Mouse (Mus musculus) forebrain, embryonic 11.5 days (tissue): ENCODE measurements around the gene Diablo. TPM values are rescaled to one million over a fixed set of nuclear protein-coding genes. Genes with fewer than 3 reads are reported as not detected.
"Not testable (repeated sequence)": the region's sequence is repeated elsewhere in the genome, so short reads cannot be mapped to it uniquely, and the experiment has no call there.

Experiments used
- ATAC-seq: fragments of 200-750 bp; cut with Nextera tagmentation; replicated peaks from 2 replicates; pipeline ENCODE4 v1.8.0; 2017; ENCODE audit warnings: moderate TSS enrichment; ENCODE audit not compliant: low FRiP score
- DNase-seq: peaks from one replicate; pipeline ENCODE4 v3.0.0-alpha.2; 2017; ENCODE audit warnings: low spot score
- H3K27ac ChIP-seq: fragments of 300-500 bp; sonication (generic); 2 replicates; pipeline ENCODE4 v1.5.1; 2014; ENCODE audit warnings: low read depth, low read length
- H3K27me3 ChIP-seq: fragments of 300-500 bp; sonication (generic); 2 replicates; pipeline ENCODE4 v1.6.1; 2014; ENCODE audit warnings: mild to moderate bottlenecking, low read length, mixed read lengths; ENCODE audit not compliant: control insufficient read depth, insufficient read depth
- H3K36me3 ChIP-seq: fragments of 300-500 bp; sonication (generic); 2 replicates; pipeline ENCODE4 v1.6.1; 2014; ENCODE audit warnings: mild to moderate bottlenecking, low read length, moderate library complexity, mixed read lengths; ENCODE audit not compliant: control insufficient read depth, insufficient read depth
- H3K4me1 ChIP-seq: fragments of 300-500 bp; sonication (generic); replicated peaks from 2 replicates; pipeline ENCODE4 v1.6.1; 2014; ENCODE audit warnings: low read length, mixed read lengths; ENCODE audit not compliant: control insufficient read depth, insufficient read depth
- H3K4me2 ChIP-seq: fragments of 300-500 bp; sonication (generic); 2 replicates; pipeline ENCODE4 v1.6.1; 2014; ENCODE audit warnings: low read depth, mild to moderate bottlenecking, low read length, moderate library complexity, mixed read lengths; ENCODE audit not compliant: severe bottlenecking
- H3K4me3 ChIP-seq: fragments of 300-500 bp; sonication (generic); 2 replicates; pipeline ENCODE4 v1.5.1; 2014; ENCODE audit warnings: low read depth, low read length
- H3K9ac ChIP-seq: fragments of 300-500 bp; sonication (generic); 2 replicates; pipeline ENCODE4 v1.6.1; 2014; ENCODE audit warnings: low read length
- H3K9me3 ChIP-seq: fragments of 300-500 bp; sonication (generic); 2 replicates; pipeline ENCODE4 v1.6.1; 2016; ENCODE audit warnings: low read length, mixed read lengths; ENCODE audit not compliant: control insufficient read depth
- WGBS: fragments of 180-500 bp; shearing (Covaris S2); extraction: QIAGEN DNeasy Blood & Tissue Kit; methylation state at CpG from one replicate; pipeline ENCODE4 v1.1.7; 2014; 5-methylcytosine and 5-hydroxymethylcytosine counted together
- polyA plus RNA-seq: library from polyadenylated mRNA; unstranded; fragments of >200 nt; fragmentation: Nextera tagmentation; extraction: Ambion mirVana; gene quantifications from 2 replicates; pipeline ENCODE4 v1.2.1, GENCODE M21; 2014

Gene Diablo
- polyA plus RNA-seq, 1 experiment from 2014 or later = 140 TPM

GRCm38 (mm10) chr5:123512102-123512501 is 11.9 kb downstream of the Diablo start:
- no peak overlapping the region for H3K9ac ChIP-seq
- H3K9me3 ChIP-seq = no peaks in the 10 kb centered on the region
- no peaks in the 10 kb centered on the region for H3K27me3 ChIP-seq
- no peak overlapping the region for H3K4me3 ChIP-seq
- peaks cover 2% of the 10 kb centered on the region; the same call in 1 of the 2 replicates for H3K4me1 ChIP-seq
- H3K4me2 ChIP-seq = no peak overlapping the region
- H3K36me3 ChIP-seq = no peaks in the 10 kb centered on the region
- no peak overlapping the region for H3K27ac ChIP-seq
- 79% methylated on average over 3 of the region's 3 CpGs for WGBS
- DNase-seq (no peak), ATAC-seq (no peak)

- not testable (repeated sequence) for H3K9me3 ChIP-seq, H3K4me1 ChIP-seq, H3K4me3 ChIP-seq, ATAC-seq, H3K4me2 ChIP-seq, H3K9ac ChIP-seq, DNase-seq, H3K36me3 ChIP-seq, H3K27ac ChIP-seq, H3K27me3 ChIP-seq
- 76% methylated on average over 3 of the region's 3 CpGs for WGBS
Measured at GRCm38 (mm10) chr5:123511426-123511825, 12.6 kb downstream of the Diablo start.

- peaks cover 2% of the 10 kb centered on the region; the same call in 1 of the 2 replicates for H3K4me1 ChIP-seq
- 90% methylated on average over 5 of the region's 5 CpGs for WGBS
- H3K4me2 ChIP-seq = peak within 1 kb of the TSS; percentile 71; the same call in 1 of the 2 replicates
- no peak for DNase-seq
- H3K36me3 ChIP-seq = no peaks in the 10 kb centered on the region
- H3K4me3 ChIP-seq = no peak within 1 kb of the TSS
- no peaks in the 10 kb centered on the region for H3K9me3 ChIP-seq
- no peaks in the 10 kb centered on the region for H3K27me3 ChIP-seq
- no peak within 1 kb of the TSS for H3K27ac ChIP-seq
- H3K9ac ChIP-seq = no peak within 1 kb of the TSS
- no peak for ATAC-seq
Measured at GRCm38 (mm10) chr5:123510160-123510559, 13.8 kb downstream of the Diablo start, which contains the start of gene B3gnt4. TSS of gene B3gnt4 (plus strand) at chr5:123510460.

GRCm38 (mm10) chr5:123508921-123509320 is 15.1 kb downstream of the Diablo start:
- DNase-seq (no peak), ATAC-seq (no peak)
- Histone ChIP-seq H3K27ac (no peak overlapping the region), H3K4me1 (peaks cover 2% of the 10 kb centered on the region; the same call in 1 of the 2 replicates), H3K4me2 (peak overlapping the region; percentile 71), H3K27me3 (no peaks in the 10 kb centered on the region), H3K4me3 (peak overlapping the region; percentile 48), H3K9ac (peak overlapping the region; percentile 68), H3K36me3 (no peaks in the 10 kb centered on the region), H3K9me3 (no peaks in the 10 kb centered on the region)
- 8% methylated on average over 12 of the region's 12 CpGs for WGBS

GRCm38 (mm10) chr5:123507936-123508723 is 15.8 kb downstream of the Diablo start:
- peak; percentile 92 for ATAC-seq

GRCm38 (mm10) chr5:123501973-123502372 is 22.0 kb downstream of the Diablo start:
- 86% methylated on average over 4 of the region's 4 CpGs for WGBS
- Histone ChIP-seq H3K27ac (no peak overlapping the region), H3K4me2 (no peak overlapping the region), H3K4me1 (no peaks in the 10 kb centered on the region), H3K9me3 (no peaks in the 10 kb centered on the region), H3K9ac (no peak overlapping the region), H3K4me3 (no peak overlapping the region), H3K27me3 (no peaks in the 10 kb centered on the region), H3K36me3 (no peaks in the 10 kb centered on the region)
- ATAC-seq (no peak), DNase-seq (no peak)

More at GRCm38 (mm10) chr5:123507936-123508723, 15.8 kb downstream of the Diablo start:
- Histone ChIP-seq H3K4me3 (peak overlapping the region; percentile 48), H3K4me1 (peaks cover 2% of the 10 kb centered on the region; the same call in 1 of the 2 replicates), H3K4me2 (peak overlapping the region; percentile 71), H3K36me3 (no peaks in the 10 kb centered on the region), H3K27ac (no peak overlapping the region), H3K9ac (peak overlapping the region; percentile 68), H3K27me3 (no peaks in the 10 kb centered on the region), H3K9me3 (no peaks in the 10 kb centered on the region)
- under 1% methylated on average over 59 of the region's 59 CpGs for WGBS
- peak; percentile 95 for DNase-seq

- H3K9me3 ChIP-seq = no peaks in the 10 kb centered on the region
- DNase-seq = no peak
- H3K4me2 ChIP-seq = no peak overlapping the region
- H3K9ac ChIP-seq = no peak overlapping the region
- WGBS = 57% methylated on average over 4 of the region's 4 CpGs
- no peak for ATAC-seq
- H3K36me3 ChIP-seq = no peaks in the 10 kb centered on the region
- H3K4me1 ChIP-seq = no peaks in the 10 kb centered on the region
- no peaks in the 10 kb centered on the region for H3K27me3 ChIP-seq
- no peak overlapping the region for H3K27ac ChIP-seq
- H3K4me3 ChIP-seq = no peak overlapping the region
Measured at GRCm38 (mm10) chr5:123499717-123500116, 24.3 kb downstream of the Diablo start.

GRCm38 (mm10) chr5:123489935-123490334 is 34.0 kb downstream of the Diablo start:
- Histone ChIP-seq H3K27me3 (no peaks in the 10 kb centered on the region), H3K27ac (no peak overlapping the region), H3K4me2 (no peak overlapping the region), H3K4me3 (no peak overlapping the region), H3K9ac (no peak overlapping the region), H3K4me1 (peaks cover 6% of the 10 kb centered on the region; the same call in 1 of the 2 replicates), H3K9me3 (no peaks in the 10 kb centered on the region), H3K36me3 (no peaks in the 10 kb centered on the region)
- ATAC-seq (no peak), DNase-seq (no peak)
- WGBS = 74% methylated on average over 9 of the region's 9 CpGs
